Mouse (Mus musculus) stomach, embryonic 15.5 days (tissue): ENCODE results near the gene Wwc2. TPM values are rescaled to one million over a fixed set of nuclear protein-coding genes. Genes with fewer than 3 reads are reported as not detected.

ENCODE experiments used
- ATAC-seq: fragments of 200-750 bp; cut with Nextera tagmentation; 2 replicates; pipeline ENCODE4 v1.8.0; 2017; ENCODE audit warnings: low read depth, moderate number of reproducible peaks, moderate TSS enrichment; ENCODE audit not compliant: insufficient read depth, low FRiP score
- H3K27ac ChIP-seq: fragments of 300-500 bp; sonication (generic); 2 replicates; pipeline ENCODE4 v1.5.1; 2015; ENCODE audit warnings: mild to moderate bottlenecking, inconsistent platforms
- H3K27me3 ChIP-seq: fragments of 300-500 bp; sonication (generic); replicated peaks from 2 replicates; pipeline ENCODE4 v1.6.1; 2015; ENCODE audit warnings: inconsistent platforms
- H3K36me3 ChIP-seq: fragments of 300-500 bp; sonication (generic); 2 replicates; pipeline ENCODE4 v1.6.1; 2015; ENCODE audit warnings: inconsistent platforms
- H3K4me1 ChIP-seq: fragments of 300-500 bp; sonication (generic); 2 replicates; pipeline ENCODE4 v1.6.1; 2015; ENCODE audit warnings: inconsistent platforms
- H3K4me2 ChIP-seq: fragments of 300-500 bp; sonication (generic); 2 replicates; pipeline ENCODE4 v1.6.1; 2015; ENCODE audit warnings: mild to moderate bottlenecking, inconsistent platforms
- H3K4me3 ChIP-seq: fragments of 300-500 bp; sonication (generic); replicated peaks from 2 replicates; pipeline ENCODE4 v1.5.1; 2015; ENCODE audit warnings: inconsistent platforms
- H3K9ac ChIP-seq: fragments of 300-500 bp; sonication (generic); 2 replicates; pipeline ENCODE4 v1.6.1; 2015; ENCODE audit warnings: inconsistent platforms
- H3K9me3 ChIP-seq: fragments of 300-500 bp; sonication (generic); 2 replicates; pipeline ENCODE4 v1.6.1; 2016; ENCODE audit warnings: inconsistent platforms
- WGBS: fragments of 180-500 bp; shearing (Covaris S2); methylation state at CpG from one replicate; pipeline ENCODE4 v1.1.7; 2015; 5-methylcytosine and 5-hydroxymethylcytosine counted together
- polyA plus RNA-seq: library from polyadenylated mRNA; unstranded; fragments of >200 nt; fragmentation: Nextera tagmentation; extraction: Ambion mirVana; gene quantifications from 2 replicates; pipeline ENCODE4 v1.2.1, GENCODE M21; 2015

Wwc2 gene
- polyA plus RNA-seq, 1 experiment from 2014 or later = 10.5 TPM

- Histone ChIP-seq H3K4me3 (no peak overlapping the region), H3K27ac (no peak overlapping the region), H3K9me3 (no peaks in the 10 kb centered on the region), H3K4me1 (no peaks in the 10 kb centered on the region), H3K9ac (no peak overlapping the region), H3K4me2 (no peak overlapping the region), H3K36me3 (peaks cover 44% of the 10 kb centered on the region), H3K27me3 (no peaks in the 10 kb centered on the region)
- ATAC-seq = no peak
- 84% methylated on average over 8 of the region's 8 CpGs for WGBS
These were observed 124.2 kb downstream of the Wwc2 start for GRCm38 (mm10) chr8:47866568-47866967.

GRCm38 (mm10) chr8:47859259-47859658 lies 131.5 kb downstream of the Wwc2 start:
- no peak overlapping the region for H3K4me3 ChIP-seq
- no peak for ATAC-seq
- H3K27me3 ChIP-seq = no peaks in the 10 kb centered on the region
- WGBS = 88% methylated on average over 12 of the region's 12 CpGs
- H3K9ac ChIP-seq = no peak overlapping the region
- H3K9me3 ChIP-seq = no peaks in the 10 kb centered on the region
- peaks cover 37% of the 10 kb centered on the region for H3K36me3 ChIP-seq
- no peaks in the 10 kb centered on the region for H3K4me1 ChIP-seq
- no peak overlapping the region for H3K27ac ChIP-seq
- H3K4me2 ChIP-seq = no peak overlapping the region

- H3K36me3 ChIP-seq = peaks cover 24% of the 10 kb centered on the region
These were observed 137.4 kb downstream of the Wwc2 start for GRCm38 (mm10) chr8:47853356-47853755.

GRCm38 (mm10) chr8:47852737-47853136 lies 138.0 kb downstream of the Wwc2 start:
- Histone ChIP-seq H3K4me2 (0 out of 2 replicates have a peak overlapping the region, but pooled peaks have one; percentile 45), H3K9me3 (no peaks in the 10 kb centered on the region), H3K36me3 (peaks cover 30% of the 10 kb centered on the region), H3K27me3 (no peaks in the 10 kb centered on the region), H3K27ac (peak overlapping the region; percentile 83), H3K4me3 (no peak overlapping the region), H3K9ac (no peak overlapping the region), H3K4me1 (peaks cover 11% of the 10 kb centered on the region; the same call in 1 of the 2 replicates)
- 76% methylated on average over 5 of the region's 5 CpGs for WGBS
- no peak for ATAC-seq

More at GRCm38 (mm10) chr8:47853356-47853755, 137.4 kb downstream of the Wwc2 start:
- Histone ChIP-seq H3K4me1 (peaks cover 11% of the 10 kb centered on the region; the same call in 1 of the 2 replicates), H3K4me2 (no peak overlapping the region), H3K9ac (no peak overlapping the region), H3K9me3 (no peaks in the 10 kb centered on the region), H3K4me3 (no peak overlapping the region), H3K27ac (no peak overlapping the region), H3K27me3 (no peaks in the 10 kb centered on the region)
- 77% methylated on average over 5 of the region's 5 CpGs for WGBS
- ATAC-seq = no peak

GRCm38 (mm10) chr8:47851824-47852502 lies 138.8 kb downstream of the Wwc2 start:
- H3K4me2 ChIP-seq = peak overlapping the region; percentile 45
- 38% methylated on average over 12 of the region's 12 CpGs for WGBS
- no peak overlapping the region for H3K9ac ChIP-seq
- peak; percentile 70; the same call in 1 of the 2 replicates for ATAC-seq
- H3K36me3 ChIP-seq = peaks cover 33% of the 10 kb centered on the region
- peaks cover 11% of the 10 kb centered on the region; the same call in 1 of the 2 replicates for H3K4me1 ChIP-seq
- peak overlapping the region; percentile 21; the same call in 1 of the 2 replicates for H3K4me3 ChIP-seq
- no peaks in the 10 kb centered on the region for H3K9me3 ChIP-seq
- no peaks in the 10 kb centered on the region for H3K27me3 ChIP-seq
- H3K27ac ChIP-seq = peak overlapping the region; percentile 83

GRCm38 (mm10) chr8:47849842-47850241 lies 140.9 kb downstream of the Wwc2 start:
- Histone ChIP-seq H3K9ac (no peak overlapping the region), H3K4me3 (no peak overlapping the region), H3K4me2 (no peak overlapping the region), H3K36me3 (peaks cover 35% of the 10 kb centered on the region), H3K9me3 (no peaks in the 10 kb centered on the region), H3K27ac (no peak overlapping the region), H3K4me1 (peaks cover 11% of the 10 kb centered on the region; the same call in 1 of the 2 replicates), H3K27me3 (no peaks in the 10 kb centered on the region)
- ATAC-seq = no peak
- 76% methylated on average over 8 of the region's 8 CpGs for WGBS

- Histone ChIP-seq H3K36me3 (peaks cover 38% of the 10 kb centered on the region), H3K27me3 (no peaks in the 10 kb centered on the region)
- 95% methylated on average over 6 of the region's 6 CpGs for WGBS
These were observed 142.8 kb downstream of the Wwc2 start for GRCm38 (mm10) chr8:47847931-47848330.

DNA sequence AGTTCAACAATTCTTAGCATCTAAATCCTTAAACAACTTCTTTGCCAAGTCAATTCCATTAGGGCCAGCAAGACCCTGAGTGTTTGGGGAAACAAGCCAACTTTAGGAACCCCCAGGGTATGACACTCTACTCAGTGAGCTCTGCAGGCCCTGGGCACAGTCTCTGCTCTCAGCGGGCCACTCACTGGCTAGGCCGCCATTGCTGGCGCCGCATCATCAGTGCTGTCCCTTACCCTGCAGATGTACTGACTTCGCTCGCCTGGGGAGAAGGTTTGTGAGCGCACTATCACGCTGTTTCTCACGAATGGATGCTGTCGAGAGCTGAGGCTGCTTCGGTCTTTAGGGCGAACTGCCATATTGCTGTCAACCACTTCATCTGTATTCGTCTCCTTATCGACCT lies 143.6 kb downstream of the Wwc2 start:
- peaks cover 38% of the 10 kb centered on the region for H3K36me3 ChIP-seq
- ATAC-seq = no peak
- WGBS = 90% methylated on average over 14 of the region's 14 CpGs

More at GRCm38 (mm10) chr8:47847931-47848330, 142.8 kb downstream of the Wwc2 start:
- H3K4me1 ChIP-seq = peaks cover 8% of the 10 kb centered on the region; the same call in 1 of the 2 replicates
- no peak overlapping the region for H3K4me3 ChIP-seq
- no peak overlapping the region for H3K9ac ChIP-seq
- H3K4me2 ChIP-seq = no peak overlapping the region
- no peak overlapping the region for H3K27ac ChIP-seq
- no peak for ATAC-seq
- no peaks in the 10 kb centered on the region for H3K9me3 ChIP-seq

DNA sequence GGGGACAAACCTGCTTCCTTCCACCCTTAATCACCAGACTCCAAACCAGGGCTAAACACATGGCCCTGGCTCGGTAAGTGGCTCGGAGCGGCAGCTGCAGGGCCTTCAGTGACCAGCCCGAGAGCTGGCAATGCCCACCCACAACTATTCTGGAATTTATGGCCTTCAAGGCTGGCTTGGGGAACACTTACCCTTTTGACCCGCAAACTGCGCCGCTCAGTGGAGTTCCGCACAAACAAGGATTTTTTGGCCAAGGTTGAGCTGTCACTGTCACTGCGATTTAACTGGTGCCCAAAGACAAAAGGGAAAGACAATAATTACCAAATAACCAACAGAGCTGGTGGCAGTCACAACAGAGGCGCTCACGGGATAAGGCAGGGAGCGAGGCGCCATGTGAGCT lies 144.8 kb downstream of the Wwc2 start:
- no peak overlapping the region for H3K9ac ChIP-seq
- no peak overlapping the region for H3K27ac ChIP-seq
- peaks cover 38% of the 10 kb centered on the region for H3K36me3 ChIP-seq
- no peaks in the 10 kb centered on the region for H3K9me3 ChIP-seq
- ATAC-seq = no peak
- H3K4me1 ChIP-seq = no peaks in the 10 kb centered on the region
- H3K27me3 ChIP-seq = no peaks in the 10 kb centered on the region
- H3K4me2 ChIP-seq = no peak overlapping the region
- 82% methylated on average over 13 of the region's 13 CpGs for WGBS
- H3K4me3 ChIP-seq = no peak overlapping the region

More for the DNA sequence above, 143.6 kb downstream of the Wwc2 start:
- Histone ChIP-seq H3K9ac (no peak overlapping the region), H3K27me3 (no peaks in the 10 kb centered on the region), H3K9me3 (no peaks in the 10 kb centered on the region), H3K4me1 (peaks cover 1% of the 10 kb centered on the region; the same call in 1 of the 2 replicates), H3K4me3 (no peak overlapping the region), H3K27ac (no peak overlapping the region), H3K4me2 (no peak overlapping the region)

GRCm38 (mm10) chr8:47843651-47844050 lies 147.1 kb downstream of the Wwc2 start:
- ATAC-seq = no peak
- Histone ChIP-seq H3K4me3 (no peak overlapping the region), H3K9me3 (no peaks in the 10 kb centered on the region), H3K36me3 (peaks cover 32% of the 10 kb centered on the region), H3K27ac (no peak overlapping the region), H3K9ac (no peak overlapping the region), H3K4me1 (no peaks in the 10 kb centered on the region), H3K4me2 (no peak overlapping the region), H3K27me3 (no peaks in the 10 kb centered on the region)
- WGBS = 95% methylated on average over 10 of the region's 10 CpGs

GRCm38 (mm10) chr8:47843063-47843462 lies 147.7 kb downstream of the Wwc2 start:
- no peak overlapping the region for H3K27ac ChIP-seq
- H3K36me3 ChIP-seq = peaks cover 26% of the 10 kb centered on the region
- H3K27me3 ChIP-seq = no peaks in the 10 kb centered on the region
- no peaks in the 10 kb centered on the region for H3K4me1 ChIP-seq
- H3K4me3 ChIP-seq = no peak overlapping the region
- H3K9ac ChIP-seq = no peak overlapping the region
- H3K4me2 ChIP-seq = no peak overlapping the region
- WGBS = 83% methylated on average over 7 of the region's 7 CpGs
- no peak for ATAC-seq
- no peaks in the 10 kb centered on the region for H3K9me3 ChIP-seq

DNA sequence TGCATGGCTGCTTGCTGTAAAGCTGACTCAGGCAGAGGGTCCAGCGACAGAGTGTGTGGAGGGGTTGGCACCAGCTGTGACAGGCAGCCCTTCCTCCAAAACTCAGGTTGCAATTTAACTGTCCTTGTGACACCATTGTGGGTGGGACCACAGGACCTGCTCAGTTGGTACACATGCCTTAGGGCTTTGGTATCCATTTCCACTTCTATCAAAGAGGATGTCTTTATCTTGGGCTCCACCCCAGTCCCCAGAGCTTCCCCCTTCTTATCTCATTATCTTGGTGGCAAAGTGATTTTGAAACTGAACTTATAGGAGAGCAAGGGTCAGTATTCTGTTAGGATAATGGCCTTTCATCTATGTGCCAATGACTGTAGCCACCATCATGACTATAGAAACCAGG lies 156.8 kb downstream of the Wwc2 start:
- ATAC-seq = no peak
- Histone ChIP-seq H3K9me3 (no peaks in the 10 kb centered on the region), H3K27ac (no peak overlapping the region), H3K4me1 (no peaks in the 10 kb centered on the region), H3K36me3 (0 out of 2 replicates have a peak, but pooled peaks cover 10% of the 10 kb centered on the region), H3K4me3 (no peak overlapping the region), H3K4me2 (no peak overlapping the region), H3K9ac (no peak overlapping the region), H3K27me3 (no peaks in the 10 kb centered on the region)
- 72% methylated on average over 1 of the region's 1 CpGs for WGBS
